Mouse (Mus musculus) testis, adult 2 months (tissue): ENCODE measurements at regions not wholly inside any gene's neighbourhood (a gene's known extent, or its start where the extent isn't known, plus 50 kb on each side); places are given as distances from the start of the nearest gene placed in this dataset.

Source experiments
- H3K27ac ChIP-seq: fragments of 200-500 bp; 2 replicates; pipeline ENCODE4 v1.5.1; 2012; ENCODE audit warnings: low read depth, low read length; ENCODE audit not compliant: control insufficient read depth, insufficient read depth
- H3K27me3 ChIP-seq: fragments of 200-500 bp; 2 replicates; pipeline ENCODE4 v1.6.1; 2012; ENCODE audit warnings: mild to moderate bottlenecking, low read length, moderate library complexity; ENCODE audit not compliant: control insufficient read depth, insufficient read depth
- H3K36me3 ChIP-seq: fragments of 200-500 bp; 2 replicates; pipeline ENCODE4 v1.6.1; 2012; ENCODE audit warnings: mild to moderate bottlenecking, low read length; ENCODE audit not compliant: control insufficient read depth, insufficient read depth
- H3K4me1 ChIP-seq: fragments of 200-500 bp; 2 replicates; pipeline ENCODE4 v1.6.1; 2012; ENCODE audit warnings: low read length; ENCODE audit not compliant: control insufficient read depth, insufficient read depth
- H3K4me3 ChIP-seq: fragments of 200-500 bp; 2 replicates; pipeline ENCODE4 v1.5.1; 2012; ENCODE audit warnings: low read depth, mild to moderate bottlenecking, low read length, moderate library complexity, mixed read lengths; ENCODE audit not compliant: control insufficient read depth
- CTCF ChIP-seq: fragments of 200-500 bp; IDR thresholded peaks from 2 replicates; pipeline ENCODE4 v1.5.1; 2012; ENCODE audit warnings: low read depth, mild to moderate bottlenecking, inconsistent platforms, low read length, moderate library complexity; ENCODE audit not compliant: control insufficient read depth, insufficient read depth, insufficient replicate concordance
- POLR2A ChIP-seq: fragments of 200-500 bp; IDR thresholded peaks from 2 replicates; pipeline ENCODE4 v1.6.1; 2012; ENCODE audit warnings: low read depth, mild to moderate bottlenecking, inconsistent platforms, low read length, moderate library complexity; ENCODE audit not compliant: control insufficient read depth

DNA sequence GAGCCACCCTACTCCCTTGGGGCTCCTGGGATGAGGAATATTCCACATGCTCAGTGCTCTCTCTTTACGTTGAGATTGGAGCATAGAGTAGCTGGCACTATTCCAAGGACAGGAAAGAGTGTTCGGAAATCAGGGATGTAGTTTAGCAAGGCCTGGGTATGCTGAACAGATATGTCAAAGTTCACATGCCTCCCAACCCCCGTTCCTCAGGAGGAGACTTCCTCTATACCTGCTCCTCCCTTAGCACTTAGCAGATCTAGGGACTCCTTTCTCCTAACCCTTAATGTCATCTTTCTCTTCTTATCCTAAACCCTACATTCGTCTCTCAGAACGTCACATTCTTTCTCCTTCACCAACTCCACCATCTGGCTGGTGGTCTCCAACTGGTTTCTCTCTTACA, 83.2 kb upstream of the Tpm1 start:
- Histone ChIP-seq H3K27me3 (no peaks in the 10 kb centered on the region), H3K4me1 (no peaks in the 10 kb centered on the region), H3K4me3 (no peak overlapping the region), H3K36me3 (no peaks in the 10 kb centered on the region), H3K27ac (no peak overlapping the region)
- TF ChIP-seq CTCF, result no peak
- no peak for TF ChIP-seq POLR2A

DNA sequence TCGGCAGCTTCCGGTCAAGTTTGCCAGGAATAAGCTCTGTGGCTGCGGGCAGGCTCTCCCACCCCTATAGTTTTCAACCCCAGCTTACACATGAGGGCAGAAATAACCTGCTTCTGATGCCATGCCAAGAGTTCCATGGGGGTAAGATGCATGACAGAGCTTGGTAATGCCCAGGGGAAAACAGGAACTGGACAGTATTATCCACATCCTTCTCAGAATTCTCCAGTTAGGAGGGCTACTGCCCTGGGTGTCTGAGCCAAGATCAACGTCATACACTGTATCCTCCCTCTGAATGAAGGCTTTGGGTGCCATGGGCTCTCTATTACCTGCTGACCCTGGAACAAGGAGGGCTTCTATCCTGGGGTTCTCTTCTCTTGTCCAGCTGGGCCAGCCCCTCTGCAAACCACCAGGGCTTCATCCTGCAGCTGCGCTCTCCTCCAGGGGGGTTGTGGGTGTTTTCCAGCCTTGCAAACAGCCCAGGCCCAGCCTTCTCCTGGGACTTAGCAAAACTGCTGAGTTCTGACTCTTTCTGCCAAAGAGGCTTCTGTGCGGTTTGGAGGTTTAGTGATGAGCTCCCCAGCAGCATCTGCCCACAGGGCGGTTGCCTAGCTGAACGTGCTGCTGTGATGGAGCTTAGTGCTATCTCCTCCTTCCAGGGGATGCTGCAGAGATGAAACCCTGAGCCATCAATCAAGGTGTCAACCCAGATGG, 81.7 kb upstream of the Tpm1 start:
- no peak overlapping the region for H3K27ac ChIP-seq
- H3K27me3 ChIP-seq, result no peaks in the 10 kb centered on the region
- no peaks in the 10 kb centered on the region for H3K36me3 ChIP-seq
- TF ChIP-seq POLR2A, result no peak
- no peak for TF ChIP-seq CTCF
- no peaks in the 10 kb centered on the region for H3K4me1 ChIP-seq
- H3K4me3 ChIP-seq, result no peak overlapping the region

DNA sequence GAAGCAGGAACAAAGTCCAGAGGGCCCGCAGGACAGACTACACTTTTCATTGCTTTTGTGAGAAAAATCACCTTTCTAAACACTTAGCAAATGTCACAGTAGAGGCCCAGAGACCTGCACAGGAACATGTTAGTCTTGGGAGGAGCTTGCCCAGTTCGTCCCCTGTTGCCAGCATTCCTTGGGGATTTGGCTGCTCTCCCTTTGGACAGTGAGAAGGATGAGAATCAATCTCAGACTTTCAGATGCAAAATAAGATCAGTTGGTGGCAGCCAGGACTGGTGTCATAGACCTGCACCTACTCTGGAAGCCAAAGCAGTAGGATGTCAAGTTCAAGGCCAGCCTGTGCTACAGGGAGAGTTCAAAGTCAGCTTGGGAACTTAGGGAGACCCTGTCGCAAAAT, 80.7 kb upstream of the Tpm1 start:
- no peaks in the 10 kb centered on the region for H3K4me1 ChIP-seq
- TF ChIP-seq POLR2A, result no peak
- no peak for TF ChIP-seq CTCF
- no peak overlapping the region for H3K27ac ChIP-seq
- H3K4me3 ChIP-seq, result no peak overlapping the region
- H3K27me3 ChIP-seq, result no peaks in the 10 kb centered on the region
- no peaks in the 10 kb centered on the region for H3K36me3 ChIP-seq

DNA sequence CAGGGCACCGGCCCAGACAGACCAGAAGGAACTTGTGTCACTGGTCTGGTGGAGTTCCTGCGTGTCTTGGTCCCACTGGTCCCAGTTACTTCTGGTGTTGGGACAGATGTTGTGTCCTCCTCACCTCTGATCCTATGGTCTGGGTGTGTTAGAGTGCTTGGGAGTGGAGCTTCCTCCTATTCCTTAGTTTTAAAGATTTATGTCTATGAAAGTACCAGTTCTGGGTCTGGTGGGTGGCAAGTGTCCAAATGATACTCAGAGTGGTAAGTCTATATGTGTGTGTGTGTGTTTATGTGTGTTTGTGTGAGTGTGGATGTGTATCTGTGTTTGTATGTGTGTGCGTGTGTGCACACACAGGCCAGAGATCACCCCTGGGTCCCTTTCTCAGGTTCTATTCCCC, 79.9 kb upstream of the Tpm1 start:
- Histone ChIP-seq H3K4me3 (no peak overlapping the region), H3K4me1 (no peaks in the 10 kb centered on the region), H3K27me3 (no peaks in the 10 kb centered on the region), H3K36me3 (no peaks in the 10 kb centered on the region), H3K27ac (no peak overlapping the region)
- TF ChIP-seq POLR2A (no peak), CTCF (no peak)

DNA sequence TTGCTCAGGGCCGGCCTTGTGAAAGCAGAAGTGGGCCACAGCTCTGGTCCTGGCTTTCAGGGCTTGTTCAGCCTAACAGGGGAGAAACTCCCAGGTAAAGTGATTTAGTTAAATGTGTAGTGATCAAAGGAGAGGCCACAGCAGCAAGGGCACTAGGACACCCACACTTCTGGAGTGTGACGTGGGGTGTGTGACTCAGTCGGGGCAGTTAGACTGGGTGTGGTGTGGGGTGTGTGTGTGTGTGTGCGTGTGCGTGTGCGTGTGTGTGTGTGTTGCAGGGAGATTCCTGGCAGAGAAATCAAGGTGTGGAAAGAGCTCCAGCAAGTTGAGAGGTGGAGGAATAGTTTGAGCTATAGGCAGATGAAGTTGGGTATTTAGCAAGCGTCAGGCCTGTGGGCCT, 72.5 kb upstream of the Tpm1 start:
- Histone ChIP-seq H3K4me1 (no peaks in the 10 kb centered on the region), H3K4me3 (no peak overlapping the region), H3K36me3 (no peaks in the 10 kb centered on the region), H3K27me3 (no peaks in the 10 kb centered on the region), H3K27ac (no peak overlapping the region)
- no peak for TF ChIP-seq CTCF
- no peak for TF ChIP-seq POLR2A

DNA sequence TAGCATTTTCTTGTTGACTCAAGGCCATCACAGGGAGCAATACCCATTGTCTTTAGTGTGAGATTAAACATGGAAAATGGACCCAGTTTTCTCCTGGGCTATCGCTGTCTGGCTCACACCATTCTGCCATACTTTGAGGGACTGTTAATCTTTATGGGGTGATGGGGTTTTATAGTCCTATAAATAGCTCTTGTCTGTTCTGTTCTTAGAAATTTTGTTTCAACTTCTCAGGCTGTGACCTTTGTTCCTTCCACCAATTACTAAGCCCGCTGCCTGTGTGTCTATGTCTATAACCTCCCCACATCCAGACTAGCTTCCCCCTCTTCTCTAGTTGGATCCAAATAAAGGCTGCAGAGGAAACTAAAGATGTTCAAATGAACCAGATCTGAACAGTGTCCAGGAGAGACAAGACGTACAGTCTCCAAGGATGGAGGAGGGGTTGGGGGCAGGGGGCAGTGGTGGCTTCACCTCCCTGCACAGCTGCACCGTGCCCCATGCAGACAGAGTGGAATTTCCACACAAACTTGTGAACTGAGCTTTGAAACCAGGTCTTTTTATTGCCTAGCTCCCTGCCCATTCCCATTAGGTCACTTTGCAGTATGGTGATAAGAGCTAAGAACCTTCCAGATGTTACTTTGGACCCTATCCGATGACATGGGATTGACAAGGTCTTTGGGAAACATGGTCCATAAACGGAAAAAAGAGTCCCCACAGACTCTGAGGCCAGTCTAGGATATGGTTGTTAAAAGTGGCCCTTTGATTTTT, 69.9 kb upstream of the Tpm1 start:
- TF ChIP-seq POLR2A (no peak), CTCF (no peak)
- Histone ChIP-seq H3K36me3 (no peaks in the 10 kb centered on the region), H3K4me1 (no peaks in the 10 kb centered on the region), H3K4me3 (no peak overlapping the region), H3K27ac (no peak overlapping the region), H3K27me3 (no peaks in the 10 kb centered on the region)

DNA sequence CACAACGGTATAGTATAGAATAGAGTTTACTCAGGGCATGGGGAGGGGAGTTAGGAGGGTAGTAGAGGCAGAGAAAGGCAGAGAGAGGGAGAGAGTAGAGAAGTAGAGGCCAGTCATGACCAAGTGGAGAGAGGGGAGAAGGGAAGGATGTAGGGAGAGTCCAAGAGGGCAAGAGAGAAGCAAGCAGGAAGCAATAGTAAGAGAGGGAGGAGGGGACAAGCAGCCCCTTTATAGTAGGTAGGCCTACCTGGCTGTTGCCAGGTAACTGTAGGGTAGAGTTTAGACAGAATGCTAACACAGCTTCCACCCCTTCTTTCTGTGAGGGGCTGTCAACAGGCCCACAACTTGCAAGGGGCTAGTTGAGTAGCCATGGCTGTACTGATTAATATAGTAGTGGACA, 69.2 kb upstream of the Tpm1 start:
- no peaks in the 10 kb centered on the region for H3K4me1 ChIP-seq
- H3K27me3 ChIP-seq, result no peaks in the 10 kb centered on the region
- H3K36me3 ChIP-seq, result no peaks in the 10 kb centered on the region
- no peak overlapping the region for H3K4me3 ChIP-seq
- H3K27ac ChIP-seq, result no peak overlapping the region
- TF ChIP-seq CTCF, result no peak
- no peak for TF ChIP-seq POLR2A
